Mouse (Mus musculus): ENCODE results near the gene Rbfox2.

DNA sequence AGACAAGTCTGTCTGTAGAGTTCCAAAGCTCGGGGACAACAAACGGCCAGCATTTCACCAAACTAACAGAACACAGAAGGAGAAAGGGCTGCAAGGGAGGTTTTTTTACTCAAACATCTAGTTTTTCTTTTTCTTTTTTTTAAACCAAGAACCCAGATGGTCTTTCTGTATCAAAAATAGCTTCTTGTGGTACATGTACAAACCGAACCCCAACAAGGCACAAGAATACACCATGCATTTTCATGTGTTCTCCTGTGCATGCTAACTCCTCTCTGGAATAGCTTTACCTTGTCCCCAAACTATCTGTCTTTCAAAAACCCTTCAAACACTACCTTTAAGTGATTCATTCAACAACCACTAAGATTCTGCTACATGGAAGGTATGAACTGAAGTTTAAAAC, 38.4 kb downstream of the Rbfox2 start:
- TF ChIP-seq CTCF (conservative IDR thresholded peaks at IDR 0.05; ENCODE audit: low read length) (no peak), POU5F1 (IDR thresholded peaks at IDR 0.05; ENCODE audit: borderline replicate concordance, low read length) (no peak), NANOG (IDR thresholded peaks at IDR 0.05; ENCODE audit: borderline replicate concordance, low read length) (no peak)

Data from E14TG2a.4 (cell line).